Mouse (Mus musculus): ENCODE measurements around the gene Clec4a3. TPM values are rescaled to one million over a fixed set of nuclear protein-coding genes. Genes with fewer than 3 reads are reported as not detected.

Clec4a3 gene
- total RNA-seq (2014; rRNA removed) (0.88 TPM in 1 of 2 replicates, not detected in the other), polyA plus RNA-seq (2015; fragmentation: Nextera tagmentation; extraction: Ambion mirVana) (0.91 and 1.3 TPM in 2 replicates)

DNA sequence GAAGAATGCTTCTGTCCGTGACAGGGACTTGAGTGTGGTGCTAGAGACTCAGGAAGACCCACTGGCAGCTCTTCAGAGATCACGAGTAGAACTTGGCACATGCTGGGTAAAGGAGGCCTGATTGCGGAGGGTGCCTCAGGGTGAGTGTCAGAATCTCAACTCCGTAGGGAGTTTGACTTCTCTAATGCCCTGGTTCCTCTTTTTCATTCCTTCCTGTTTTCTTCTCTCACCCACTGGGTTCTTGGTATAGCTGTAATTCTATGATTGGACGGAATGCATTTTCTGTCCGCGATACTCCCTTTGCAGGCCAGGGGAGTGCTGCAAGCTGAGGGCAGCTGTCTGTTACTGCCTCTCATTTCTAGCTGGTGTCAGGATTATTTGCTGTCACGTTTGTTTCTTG lies at the start of gene Clec4a3:
TSS of gene Clec4a3 (plus strand) at position 115 of the 400 bp plus-strand sequence.
- no peak for DNase-seq (ENCODE audit: low spot score)
- Histone ChIP-seq H3K27ac (ENCODE audit: low read depth, low read length) (no peak within 1 kb of the TSS), H3K4me1 (ENCODE audit: insufficient read depth, low read length) (no peaks in the 10 kb centered on the region), H3K4me2 (ENCODE audit: low read depth, low read length, poor library complexity, severe bottlenecking) (no peak within 1 kb of the TSS), H3K4me3 (ENCODE audit: low read depth, low read length) (no peak within 1 kb of the TSS), H3K9ac (replicated peaks; ENCODE audit: low read length, poor library complexity, severe bottlenecking) (no peak within 1 kb of the TSS), H3K27me3 (ENCODE audit: insufficient read depth, low read length) (no peaks in the 10 kb centered on the region), H3K36me3 (ENCODE audit: insufficient read depth, low read length) (no peaks in the 10 kb centered on the region), H3K9me3 (ENCODE audit: low read length) (peaks cover 3% of the 10 kb centered on the region; the same call in 1 of the 2 replicates)
- 84% methylated on average over 8 of the region's 8 CpGs for WGBS
- TF ChIP-seq CTCF (IDR thresholded peaks at IDR 0.05), result no peak
- no peak for ATAC-seq (ENCODE audit: low FRiP score)

DNA sequence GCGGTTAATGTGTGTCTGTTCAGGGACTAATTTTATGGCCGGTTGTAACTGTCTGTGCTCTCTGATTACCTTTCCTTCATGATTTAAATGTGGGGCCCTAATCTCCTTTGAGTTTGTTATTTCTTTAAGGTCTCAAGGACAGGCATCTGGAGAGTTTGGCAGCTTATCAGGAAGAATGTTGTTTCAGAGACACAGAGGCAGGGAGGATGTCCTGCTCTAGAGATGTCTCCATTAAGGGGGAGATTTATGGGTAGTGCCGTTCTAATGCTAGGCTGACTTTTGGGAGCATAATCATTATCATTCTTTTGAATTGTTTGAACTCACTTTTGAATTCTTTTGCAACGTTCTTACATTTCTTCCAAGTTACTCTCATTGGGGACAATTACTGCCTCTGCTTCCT lies 32.4 kb upstream of the Clec4a3 start:
- no peak overlapping the region for H3K4me2 ChIP-seq (ENCODE audit: low read depth, low read length, poor library complexity, severe bottlenecking)
- H3K36me3 ChIP-seq (ENCODE audit: insufficient read depth, low read length), result no peaks in the 10 kb centered on the region
- H3K4me3 ChIP-seq (ENCODE audit: low read depth, low read length), result no peak overlapping the region
- no peak overlapping the region for H3K27ac ChIP-seq (ENCODE audit: low read depth, low read length)
- DNase-seq (ENCODE audit: low spot score) (no peak), ATAC-seq (ENCODE audit: low FRiP score) (no peak)
- H3K4me1 ChIP-seq (ENCODE audit: insufficient read depth, low read length), result no peaks in the 10 kb centered on the region
- H3K27me3 ChIP-seq (ENCODE audit: insufficient read depth, low read length), result no peaks in the 10 kb centered on the region
- no peak overlapping the region for H3K9ac ChIP-seq (replicated peaks; ENCODE audit: low read length, poor library complexity, severe bottlenecking)
- TF ChIP-seq CTCF (IDR thresholded peaks at IDR 0.05), result no peak
- 84% methylated on average over 4 of the region's 4 CpGs for WGBS
- H3K9me3 ChIP-seq (ENCODE audit: low read length), result no peaks in the 10 kb centered on the region

- DNase-seq (ENCODE audit: low spot score) (no peak), ATAC-seq (ENCODE audit: low FRiP score) (no peak)
- no peaks in the 10 kb centered on the region for H3K4me1 ChIP-seq (ENCODE audit: insufficient read depth, low read length)
- no peaks in the 10 kb centered on the region for H3K36me3 ChIP-seq (ENCODE audit: insufficient read depth, low read length)
- H3K4me2 ChIP-seq (ENCODE audit: low read depth, low read length, poor library complexity, severe bottlenecking), result no peak within 1 kb of the TSS
- H3K27ac ChIP-seq (ENCODE audit: low read depth, low read length), result no peak within 1 kb of the TSS
- H3K9ac ChIP-seq (replicated peaks; ENCODE audit: low read length, poor library complexity, severe bottlenecking), result no peak within 1 kb of the TSS
- H3K27me3 ChIP-seq (ENCODE audit: insufficient read depth, low read length), result no peaks in the 10 kb centered on the region
- WGBS, result 55% methylated on average over 4 of the region's 4 CpGs
- no peak within 1 kb of the TSS for H3K4me3 ChIP-seq (ENCODE audit: low read depth, low read length)
- H3K9me3 ChIP-seq (ENCODE audit: low read length), result no peaks in the 10 kb centered on the region
- no peak for TF ChIP-seq CTCF (IDR thresholded peaks at IDR 0.05)
Measured at GRCm38 (mm10) chr6:122921451-122921850, 30.9 kb upstream of the Clec4a3 start, which contains the start of gene Clec4a1. Gene Clec4a1 (plus strand): TSS chr6:122921848.

- no peak overlapping the region for H3K4me2 ChIP-seq (ENCODE audit: low read depth, low read length, poor library complexity, severe bottlenecking)
Measured at GRCm38 (mm10) chr6:122934845-122935244, 17.5 kb upstream of the Clec4a3 start.

DNA sequence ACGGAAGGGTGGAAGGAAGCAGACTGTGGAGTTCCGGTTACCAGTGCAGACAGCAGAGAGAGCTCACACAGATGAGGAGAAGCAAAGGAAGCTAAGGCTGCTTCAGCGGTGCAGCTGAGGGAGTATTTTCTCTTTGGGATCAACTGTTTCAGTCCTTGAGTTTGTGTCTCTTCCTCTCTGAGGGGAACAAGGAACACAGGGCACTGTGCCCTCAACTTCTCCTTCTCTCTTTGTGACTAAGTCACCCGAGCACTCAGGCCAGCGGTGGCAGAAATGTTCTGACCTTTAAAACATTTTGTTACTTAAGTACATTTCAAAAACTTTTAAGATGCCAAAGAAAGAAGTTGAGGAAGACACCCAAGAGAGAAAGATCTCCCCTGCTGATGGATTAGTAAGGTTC lies 12.7 kb upstream of the Clec4a3 start:
- no peak overlapping the region for H3K27ac ChIP-seq (ENCODE audit: low read depth, low read length)
- no peak overlapping the region for H3K4me3 ChIP-seq (ENCODE audit: low read depth, low read length)
- ATAC-seq (ENCODE audit: low FRiP score) (no peak), DNase-seq (ENCODE audit: low spot score) (no peak)
- no peak overlapping the region for H3K9ac ChIP-seq (replicated peaks; ENCODE audit: low read length, poor library complexity, severe bottlenecking)
- no peaks in the 10 kb centered on the region for H3K27me3 ChIP-seq (ENCODE audit: insufficient read depth, low read length)
- WGBS, result 86% methylated on average over 5 of the region's 5 CpGs
- no peaks in the 10 kb centered on the region for H3K9me3 ChIP-seq (ENCODE audit: low read length)
- H3K4me1 ChIP-seq (ENCODE audit: insufficient read depth, low read length), result no peaks in the 10 kb centered on the region
- no peaks in the 10 kb centered on the region for H3K36me3 ChIP-seq (ENCODE audit: insufficient read depth, low read length)
- TF ChIP-seq CTCF (IDR thresholded peaks at IDR 0.05), result no peak
- H3K4me2 ChIP-seq (ENCODE audit: low read depth, low read length, poor library complexity, severe bottlenecking), result no peak overlapping the region

More at GRCm38 (mm10) chr6:122934845-122935244, 17.5 kb upstream of the Clec4a3 start:
- H3K9me3 ChIP-seq (ENCODE audit: low read length), result no peaks in the 10 kb centered on the region
- DNase-seq (ENCODE audit: low spot score) (no peak), ATAC-seq (ENCODE audit: low FRiP score) (no peak)
- H3K36me3 ChIP-seq (ENCODE audit: insufficient read depth, low read length), result no peaks in the 10 kb centered on the region
- no peak for TF ChIP-seq CTCF (IDR thresholded peaks at IDR 0.05)
- no peak overlapping the region for H3K27ac ChIP-seq (ENCODE audit: low read depth, low read length)
- 89% methylated on average over 3 of the region's 3 CpGs for WGBS
- no peak overlapping the region for H3K4me3 ChIP-seq (ENCODE audit: low read depth, low read length)
- no peaks in the 10 kb centered on the region for H3K4me1 ChIP-seq (ENCODE audit: insufficient read depth, low read length)
- no peak overlapping the region for H3K9ac ChIP-seq (replicated peaks; ENCODE audit: low read length, poor library complexity, severe bottlenecking)
- H3K27me3 ChIP-seq (ENCODE audit: insufficient read depth, low read length), result no peaks in the 10 kb centered on the region

- 0 out of 2 replicates have a peak, but pooled peaks cover 3% of the 10 kb centered on the region for H3K9me3 ChIP-seq (ENCODE audit: low read length)
- no peak for ATAC-seq (ENCODE audit: low FRiP score)
- H3K4me1 ChIP-seq (ENCODE audit: insufficient read depth, low read length), result no peaks in the 10 kb centered on the region
- no peak overlapping the region for H3K4me2 ChIP-seq (ENCODE audit: low read depth, low read length, poor library complexity, severe bottlenecking)
- no peak for TF ChIP-seq CTCF (IDR thresholded peaks at IDR 0.05)
- H3K4me3 ChIP-seq (ENCODE audit: low read depth, low read length), result no peak overlapping the region
- H3K27ac ChIP-seq (ENCODE audit: low read depth, low read length), result no peak overlapping the region
- H3K36me3 ChIP-seq (ENCODE audit: insufficient read depth, low read length), result no peaks in the 10 kb centered on the region
- no peak overlapping the region for H3K9ac ChIP-seq (replicated peaks; ENCODE audit: low read length, poor library complexity, severe bottlenecking)
- H3K27me3 ChIP-seq (ENCODE audit: insufficient read depth, low read length), result no peaks in the 10 kb centered on the region
- DNase-seq (ENCODE audit: low spot score), result no peak
- 89% methylated on average over 2 of the region's 2 CpGs for WGBS
Measured at GRCm38 (mm10) chr6:122946760-122947159, 5.6 kb upstream of the Clec4a3 start.
